Mouse (Mus musculus) 3134 (cell line): Measurements from ENCODE around the gene Olfr926.
"Not testable (repeated sequence)": the region's sequence is repeated elsewhere in the genome, so short reads cannot be mapped to it uniquely, and the experiment has no call there.

ENCODE experiments used
- DNase-seq: peaks from one replicate; pipeline ENCODE4 v3.0.0-alpha.2; 2011; ENCODE audit warnings: low spot score; ENCODE audit not compliant: insufficient read length; ENCODE audit errors: extremely low read depth

Gene Olfr926

GRCm38 (mm10) chr9:38876826-38877225 lies at the start of gene Olfr926:
TSS of gene Olfr926 (plus strand) at chr9:38877126.
- DNase-seq = no peak

GRCm38 (mm10) chr9:38833027-38833426 lies 43.9 kb upstream of the Olfr926 start:
- no peak for DNase-seq

- no peak for DNase-seq
Measured at GRCm38 (mm10) chr9:38844149-38844548, 32.8 kb upstream of the Olfr926 start, which contains the start of gene Olfr924. TSS of gene Olfr924 (plus strand) at chr9:38844449.

- no peak for DNase-seq
Measured at GRCm38 (mm10) chr9:38854760-38855159, 22.2 kb upstream of the Olfr926 start, which contains the start of gene Olfr26. TSS of gene Olfr26 (plus strand) at chr9:38855060.

GRCm38 (mm10) chr9:38874880-38875279 lies 2.0 kb upstream of the Olfr926 start:
- DNase-seq = not testable (repeated sequence)
